Mouse (Mus musculus) liver, adult 2 months (tissue): ENCODE measurements around the gene Psmd10. TPM values are rescaled to one million over a fixed set of nuclear protein-coding genes. Genes with fewer than 3 reads are reported as not detected.
A peak's percentile ranks its signal among the peaks of the same experiment; 100 is the strongest.

Source experiments
- DNase-seq: peaks from one replicate; pipeline ENCODE4 v3.0.0-alpha.2; 2011; ENCODE audit warnings: low read depth, low spot score; ENCODE audit errors: extremely low read depth
- H3K27ac ChIP-seq: fragments of 200-500 bp; replicated peaks from 2 replicates; pipeline ENCODE4 v1.5.1; 2012; ENCODE audit warnings: low read depth, mild to moderate bottlenecking, control low read depth, inconsistent platforms, low read length; ENCODE audit not compliant: insufficient read depth
- H3K27me3 ChIP-seq: fragments of 200-500 bp; 2 replicates; pipeline ENCODE4 v1.6.1; 2012; ENCODE audit warnings: mild to moderate bottlenecking, moderate library complexity, low read length, inconsistent platforms; ENCODE audit not compliant: control insufficient read depth, insufficient read depth
- H3K36me3 ChIP-seq: fragments of 200-500 bp; 2 replicates; pipeline ENCODE4 v1.6.1; 2012; ENCODE audit warnings: low read length, inconsistent platforms; ENCODE audit not compliant: control insufficient read depth, insufficient read depth
- H3K4me1 ChIP-seq: fragments of 200-500 bp; 2 replicates; pipeline ENCODE4 v1.6.1; 2011; ENCODE audit warnings: low read length; ENCODE audit not compliant: control insufficient read depth, insufficient read depth
- H3K4me3 ChIP-seq: fragments of 200-500 bp; 2 replicates; pipeline ENCODE4 v1.5.1; 2011; ENCODE audit warnings: low read depth, mild to moderate bottlenecking, control low read depth, low read length, moderate library complexity; ENCODE audit not compliant: insufficient read depth
- H3K79me2 ChIP-seq: fragments of 200-500 bp; 2 replicates; pipeline ENCODE4 v1.6.1; 2012; ENCODE audit warnings: inconsistent platforms, mild to moderate bottlenecking, low read length, moderate library complexity; ENCODE audit not compliant: control insufficient read depth, insufficient read depth
- H3K9ac ChIP-seq: fragments of 200-500 bp; 2 replicates; pipeline ENCODE4 v1.6.1; 2012; ENCODE audit warnings: low read depth, mild to moderate bottlenecking, control low read depth, inconsistent platforms, low read length
- CTCF ChIP-seq: fragments of 200-500 bp; IDR thresholded peaks from 2 replicates; pipeline ENCODE4 v1.5.1; 2011; ENCODE audit warnings: low read depth, low read length, control low read depth
- POLR2A ChIP-seq: fragments of 200-500 bp; IDR thresholded peaks from 2 replicates; pipeline ENCODE4 v1.6.1; 2011; ENCODE audit warnings: low read length, control low read depth; ENCODE audit not compliant: insufficient read depth; ENCODE audit errors: extremely low read depth
- WGBS: fragments of 180-500 bp; shearing (Covaris S2); methylation state at CpG from one replicate; pipeline ENCODE4 v1.1.7; 2018; 5-methylcytosine and 5-hydroxymethylcytosine counted together
- polyA plus RNA-seq: library from polyadenylated mRNA; depleted of rRNA; stranded (reverse); fragments of >200 nt; gene quantifications from 2 replicates; pipeline ENCODE4 v1.2.3, GENCODE M21; 2012
- total RNA-seq: library from RNA; depleted of rRNA; stranded (reverse); fragments of >200 nt; gene quantifications from 2 replicates; pipeline ENCODE4 v1.2.3, GENCODE M21; 2014

The Psmd10 gene
- total and polyA plus RNA-seq, 2 experiments = 2.7 to 11.9 TPM

DNA sequence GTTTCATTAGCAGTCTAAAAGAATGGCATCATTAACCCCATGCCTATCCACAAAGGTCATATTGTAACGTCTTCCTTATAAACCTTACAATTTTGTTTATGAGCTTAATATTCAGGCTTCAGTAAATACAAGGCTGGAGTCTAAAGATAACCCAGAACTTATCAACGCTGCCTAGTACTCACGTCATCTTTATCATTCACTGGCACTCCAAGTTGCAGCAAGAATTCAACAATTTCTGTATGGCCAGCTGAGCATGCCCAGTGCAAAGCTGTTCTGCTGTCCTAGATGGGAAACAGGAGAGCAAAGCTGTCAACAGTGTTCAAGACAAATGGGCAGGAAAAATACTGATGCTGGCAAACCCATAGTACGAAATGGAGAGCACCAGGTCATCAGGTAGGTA is 2.9 kb downstream of the Psmd10 start:
- Histone ChIP-seq H3K4me3 (no peak overlapping the region), H3K4me1 (no peaks in the 10 kb centered on the region; the same call in 1 of the 2 replicates), H3K79me2 (no peaks in the 10 kb centered on the region), H3K27me3 (no peaks in the 10 kb centered on the region), H3K27ac (no peak overlapping the region), H3K9ac (no peak overlapping the region), H3K36me3 (peaks cover 12% of the 10 kb centered on the region; the same call in 1 of the 2 replicates)
- TF ChIP-seq CTCF = no peak
- TF ChIP-seq POLR2A = no peak
- DNase-seq = no peak
- WGBS = 92% methylated on average over 4 of the region's 4 CpGs

- no peak overlapping the region for H3K4me3 ChIP-seq
- no peak overlapping the region for H3K9ac ChIP-seq
- no peaks in the 10 kb centered on the region for H3K27me3 ChIP-seq
- no peaks in the 10 kb centered on the region for H3K79me2 ChIP-seq
- no peaks in the 10 kb centered on the region for H3K36me3 ChIP-seq
- TF ChIP-seq CTCF (no peak), POLR2A (no peak)
- H3K27ac ChIP-seq = no peak overlapping the region
- no peak for DNase-seq
- H3K4me1 ChIP-seq = no peaks in the 10 kb centered on the region
- 38% methylated on average over 5 of the region's 5 CpGs for WGBS
Measured at GRCm38 (mm10) chrX:140936271-140936670, 20.3 kb downstream of the Psmd10 start.

DNA sequence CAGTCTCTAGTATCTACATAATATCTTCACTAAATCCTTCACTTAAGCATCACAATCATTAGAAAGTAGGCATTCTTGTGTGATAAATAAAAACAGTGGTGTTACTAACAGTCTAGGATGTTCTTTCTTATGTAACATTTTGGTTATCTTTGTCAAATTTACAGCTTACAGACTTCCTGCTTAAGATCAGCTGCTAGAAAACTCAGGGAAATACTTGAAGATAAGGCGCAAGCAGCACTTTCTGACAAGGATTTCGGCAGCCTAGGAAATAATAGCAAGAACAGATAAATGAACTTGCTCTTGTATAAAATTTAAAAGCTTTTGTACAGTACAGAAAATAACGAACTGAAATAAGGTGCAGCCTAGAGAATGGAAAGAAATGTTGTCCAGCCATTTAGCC is 23.3 kb downstream of the Psmd10 start:
- Histone ChIP-seq H3K79me2 (no peaks in the 10 kb centered on the region), H3K36me3 (no peaks in the 10 kb centered on the region), H3K27ac (no peak overlapping the region), H3K27me3 (no peaks in the 10 kb centered on the region), H3K9ac (no peak overlapping the region), H3K4me3 (no peak overlapping the region), H3K4me1 (no peaks in the 10 kb centered on the region)
- DNase-seq = no peak
- WGBS = 59% methylated on average over 3 of the region's 3 CpGs
- TF ChIP-seq POLR2A = no peak
- TF ChIP-seq CTCF = no peak

- no peak for DNase-seq
- WGBS = 70% methylated on average over 3 of the region's 3 CpGs
- H3K36me3 ChIP-seq = no peaks in the 10 kb centered on the region
- no peaks in the 10 kb centered on the region for H3K79me2 ChIP-seq
- H3K4me1 ChIP-seq = no peaks in the 10 kb centered on the region
- no peaks in the 10 kb centered on the region for H3K27me3 ChIP-seq
- no peak overlapping the region for H3K27ac ChIP-seq
- TF ChIP-seq CTCF (no peak), POLR2A (no peak)
- no peak overlapping the region for H3K9ac ChIP-seq
- no peak overlapping the region for H3K4me3 ChIP-seq
Measured at GRCm38 (mm10) chrX:140932066-140932465, 24.5 kb downstream of the Psmd10 start.

GRCm38 (mm10) chrX:140921321-140921720 is 35.2 kb downstream of the Psmd10 start:
- DNase-seq = no peak
- Histone ChIP-seq H3K4me1 (no peaks in the 10 kb centered on the region), H3K27ac (no peak overlapping the region), H3K4me3 (no peak overlapping the region), H3K27me3 (no peaks in the 10 kb centered on the region), H3K9ac (no peak overlapping the region), H3K79me2 (no peaks in the 10 kb centered on the region), H3K36me3 (no peaks in the 10 kb centered on the region)
- TF ChIP-seq CTCF (no peak), POLR2A (no peak)
- WGBS = 87% methylated on average over 6 of the region's 6 CpGs

- Histone ChIP-seq H3K4me3 (no peak within 1 kb of the TSS), H3K9ac (no peak within 1 kb of the TSS), H3K36me3 (no peaks in the 10 kb centered on the region), H3K27me3 (no peaks in the 10 kb centered on the region), H3K4me1 (no peaks in the 10 kb centered on the region), H3K27ac (no peak within 1 kb of the TSS), H3K79me2 (no peaks in the 10 kb centered on the region)
- TF ChIP-seq POLR2A = no peak
- TF ChIP-seq CTCF = no peak
- DNase-seq = peak; percentile 0
- WGBS = 23% methylated on average over 7 of the region's 7 CpGs
Measured at GRCm38 (mm10) chrX:140907360-140907759, 49.2 kb downstream of the Psmd10 start, which contains the start of gene Vsig1. Vsig1 (plus strand) TSS chrX:140907608.
